30 mouse cellular contexts compared by ENCODE assay signal in the genomic region with DNA sequence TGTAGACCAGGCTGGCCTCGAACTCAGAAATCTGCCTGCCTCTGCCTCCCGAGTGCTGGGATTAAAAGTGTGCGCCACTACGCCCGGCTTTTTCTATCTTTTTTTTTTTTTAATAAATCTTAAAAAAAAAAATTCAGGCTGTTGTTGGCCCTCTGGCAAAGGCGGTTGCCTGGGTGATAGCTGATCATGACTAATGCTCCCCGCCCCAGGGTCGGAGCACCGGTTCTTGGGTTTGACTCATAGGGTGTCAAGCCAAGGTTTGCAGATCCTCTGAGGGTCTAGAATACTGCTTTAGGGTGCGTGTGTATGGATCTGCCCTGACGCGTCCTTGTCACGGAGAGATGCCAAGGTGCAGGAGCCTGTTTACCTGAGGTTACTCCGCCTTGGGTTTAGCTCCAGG. TPM values are rescaled to one million over a fixed set of nuclear protein-coding genes. Genes with fewer than 3 reads are reported as not detected.
DNase-seq lines count a peak whose midpoint lies in the region; ATAC-seq and TF ChIP-seq lines count a peak whose summit lies in the region.
"Had no signal": no experiment of that assay in that cellular context is flagged by ENCODE, and none has a peak within 500 bp of the region (broad histone marks: within the 10 kb centered on the region; RNA-seq: fewer than 3 reads in every experiment).

No protein-coding gene starts in this region.

- TF ChIP-seq CTCF in ES-Bruce4 (IDR thresholded peaks at IDR 0.05; ENCODE audit: low read depth, low read length) = no peak

- H3K36me3 ChIP-seq in ES-Bruce4 (ENCODE audit: control insufficient read depth, insufficient read depth, low read length, poor library complexity, severe bottlenecking) = no peaks in the 10 kb centered on the region
- H3K36me3 ChIP-seq: embryonic facial prominence, embryonic 10.5 days; forebrain, embryonic 15.5 days; hindbrain, embryonic 10.5 days; intestine, embryonic 15.5 days; limb, embryonic 13.5 days; liver, embryonic 12.5 days; neural tube, embryonic 12.5 days had no signal

- no peak overlapping the region for H3K27ac ChIP-seq in ES-Bruce4 (ENCODE audit: insufficient read depth, low read length)
- H3K27ac ChIP-seq: embryonic facial prominence, embryonic 10.5 days; forebrain, embryonic 15.5 days; hindbrain, embryonic 10.5 days; intestine, embryonic 15.5 days; layer of hippocampus, adult 2 months; limb, embryonic 13.5 days; liver, embryonic 12.5 days; neural tube, embryonic 12.5 days; stomach, postnatal 0 days had no signal

- TF ChIP-seq EP300 in ES-Bruce4 (IDR thresholded peaks at IDR 0.05; ENCODE audit: insufficient read depth, low read depth, low read length) = no peak

- no peaks in the 10 kb centered on the region for H3K4me1 ChIP-seq in ES-Bruce4 (ENCODE audit: control insufficient read depth, insufficient read depth, low read length)
- H3K4me1 ChIP-seq: embryonic facial prominence, embryonic 10.5 days; forebrain, embryonic 15.5 days; hindbrain, embryonic 10.5 days; intestine, embryonic 15.5 days; limb, embryonic 13.5 days; liver, embryonic 12.5 days; neural tube, embryonic 12.5 days had no signal

- peak; percentile 35 for DNase-seq in 3134 (ENCODE audit: extremely low read depth, insufficient read length, low spot score)
- DNase-seq in adrenal gland, adult (ENCODE audit: inconsistent age in 2 of 2, low spot score in 1 of 2) = peak; percentile 68 to 80
- peak; percentile 57 for DNase-seq in adrenal gland, postnatal 25 days
- DNase-seq in kidney, adult 9 months = no peak
- DNase-seq in lung, postnatal 14 days = no peak
- DNase-seq: cerebellum, postnatal 10 days; gastrocnemius, postnatal 14 days; heart, adult 11 months; kidney, adult 8-10 months; kidney, postnatal 25 days; layer of hippocampus, postnatal 36 days; lung, adult 2 months; lung, postnatal 4 days; midbrain, embryonic 14.5 days; right cerebral cortex, postnatal 14 days; thymus, postnatal 14 days had no signal

- no peaks in the 10 kb centered on the region for H3K27me3 ChIP-seq in ES-Bruce4 (ENCODE audit: control insufficient read depth, insufficient read depth, low read length, poor library complexity, severe bottlenecking)
- H3K27me3 ChIP-seq: forebrain, embryonic 15.5 days; intestine, embryonic 15.5 days; limb, embryonic 13.5 days; liver, embryonic 12.5 days; neural tube, embryonic 12.5 days had no signal

- 0 out of 2 replicates have a peak overlapping the region, but pooled peaks have one; percentile 24 for H3K9ac ChIP-seq in ES-Bruce4 (ENCODE audit: low read depth, poor library complexity, severe bottlenecking)
- H3K9ac ChIP-seq: forebrain, embryonic 15.5 days; intestine, embryonic 15.5 days; limb, embryonic 13.5 days; liver, embryonic 12.5 days; neural tube, embryonic 12.5 days had no signal

- no peak for TF ChIP-seq POLR2A in ES-Bruce4 (IDR thresholded peaks at IDR 0.05; ENCODE audit: insufficient read depth, low read length)

- ATAC-seq in monocyte, adult 5-6 weeks (replicated peaks; ENCODE audit: insufficient number of reproducible peaks, low FRiP score, low TSS enrichment, poor library complexity, severe bottlenecking) = no peak
- ATAC-seq: activated CD4-positive, CD25-positive, alpha-beta regulatory T cell, adult 4 months; forebrain, embryonic 15.5 days; hindbrain, embryonic 16.5 days; intestine, embryonic 15.5 days; liver, embryonic 12.5 days; Patski had no signal

- peak overlapping the region; percentile 67 for H3K4me3 ChIP-seq in ES-Bruce4 (ENCODE audit: low read depth, low read length)
- H3K4me3 ChIP-seq: embryonic facial prominence, embryonic 10.5 days; forebrain, embryonic 15.5 days; hindbrain, embryonic 10.5 days; intestine, embryonic 15.5 days; layer of hippocampus, adult 2 months; limb, embryonic 13.5 days; liver, embryonic 12.5 days; neural tube, embryonic 12.5 days had no signal

- no peaks in the 10 kb centered on the region for H3K9me3 ChIP-seq in ES-Bruce4 (replicated peaks; ENCODE audit: control insufficient read depth, insufficient read depth, low read length, poor library complexity, severe bottlenecking)
- H3K9me3 ChIP-seq: forebrain, embryonic 15.5 days; hindbrain, embryonic 10.5 days; intestine, embryonic 15.5 days; limb, embryonic 13.5 days; liver, embryonic 12.5 days; neural tube, embryonic 12.5 days had no signal

RNA-seq across cellular contexts. Expression of a gene that starts 48.6 kb away (rescaled TPM):
- 85.1 and 93.2 TPM in 2 replicates for polyA plus RNA-seq in ES-Bruce4 (2011; ENCODE audit: insufficient read depth, insufficient read length, low read depth, missing spikeins)
- 251 and 254 TPM in 2 replicates for total RNA-seq in adrenal gland, postnatal 25 days (2021)
- total RNA-seq in monocyte, adult 5-6 weeks (2017) = 180 to 255 TPM (median 225 TPM) in 3 replicates

Comparison
In these comparisons a context has a peak if more than half of its experiments do, and no peak if none do; other contexts are left out.
1. DNase-seq: peak in 3134 (single experiment), adrenal gland, adult (2 of 2) and adrenal gland, postnatal 25 days (single experiment); none in kidney, adult 9 months (single experiment) and lung, postnatal 14 days (single experiment).